Mouse (Mus musculus) intestine, embryonic 16.5 days (tissue): Measurements from ENCODE around the gene Dnajc16. TPM values are rescaled to one million over a fixed set of nuclear protein-coding genes. Genes with fewer than 3 reads are reported as not detected.

Source experiments
- ATAC-seq: fragments of 200-750 bp; cut with Nextera tagmentation; 2 replicates; pipeline ENCODE4 v1.8.0; 2017; ENCODE audit warnings: moderate TSS enrichment, moderate library complexity
- H3K27ac ChIP-seq: fragments of 300-500 bp; sonication (generic); 2 replicates; pipeline ENCODE4 v1.5.1; 2014; ENCODE audit warnings: mild to moderate bottlenecking, low read length
- H3K27me3 ChIP-seq: fragments of 300-500 bp; sonication (generic); replicated peaks from 2 replicates; pipeline ENCODE4 v1.6.1; 2014; ENCODE audit warnings: low read length, control low read depth, mixed read lengths; ENCODE audit not compliant: control insufficient read depth, insufficient read depth
- H3K36me3 ChIP-seq: fragments of 300-500 bp; sonication (generic); 2 replicates; pipeline ENCODE4 v1.6.1; 2014; ENCODE audit warnings: low read length, control low read depth; ENCODE audit not compliant: control insufficient read depth, insufficient read depth
- H3K4me1 ChIP-seq: fragments of 300-500 bp; sonication (generic); 2 replicates; pipeline ENCODE4 v1.6.1; 2014; ENCODE audit warnings: low read length, control low read depth, mixed read lengths; ENCODE audit not compliant: control insufficient read depth, insufficient read depth
- H3K4me2 ChIP-seq: fragments of 300-500 bp; sonication (generic); 2 replicates; pipeline ENCODE4 v1.6.1; 2014; ENCODE audit warnings: low read depth, low read length, control low read depth
- H3K4me3 ChIP-seq: fragments of 300-500 bp; sonication (generic); 2 replicates; pipeline ENCODE4 v1.5.1; 2014; ENCODE audit warnings: mild to moderate bottlenecking, low read length
- H3K9ac ChIP-seq: fragments of 300-500 bp; sonication (generic); 2 replicates; pipeline ENCODE4 v1.6.1; 2014; ENCODE audit warnings: low read depth, low read length
- H3K9me3 ChIP-seq: fragments of 300-500 bp; sonication (generic); 2 replicates; pipeline ENCODE4 v1.6.1; 2016; ENCODE audit warnings: low read length, control low read depth; ENCODE audit not compliant: control insufficient read depth
- WGBS: fragments of 180-500 bp; shearing (Covaris S2); extraction: QIAGEN DNeasy Blood & Tissue Kit; methylation state at CpG from one replicate; pipeline ENCODE4 v1.1.7; 2014; 5-methylcytosine and 5-hydroxymethylcytosine counted together
- polyA plus RNA-seq: library from polyadenylated mRNA; unstranded; fragments of >200 nt; fragmentation: Nextera tagmentation; extraction: Ambion mirVana; gene quantifications from 2 replicates; pipeline ENCODE4 v1.2.1, GENCODE M21; 2015

Dnajc16 gene
- polyA plus RNA-seq, 1 experiment from 2014 or later, result 4.3 TPM

GRCm38 (mm10) chr4:141729266-141729665, 61.5 kb downstream of the Dnajc16 start:
- H3K27me3 ChIP-seq, result no peaks in the 10 kb centered on the region
- H3K36me3 ChIP-seq, result no peaks in the 10 kb centered on the region
- 0 out of 2 replicates have a peak overlapping the region, but pooled peaks have one; percentile 1 for H3K9ac ChIP-seq
- H3K4me3 ChIP-seq, result no peak overlapping the region
- H3K9me3 ChIP-seq, result no peaks in the 10 kb centered on the region
- H3K4me1 ChIP-seq, result peaks cover 26% of the 10 kb centered on the region; the same call in 1 of the 2 replicates
- peak; percentile 79 for ATAC-seq
- H3K27ac ChIP-seq, result peak overlapping the region; percentile 59
- H3K4me2 ChIP-seq, result peak overlapping the region; percentile 37; the same call in 1 of the 2 replicates
- WGBS, result 53% methylated on average over 3 of the region's 3 CpGs

- Histone ChIP-seq H3K36me3 (no peaks in the 10 kb centered on the region), H3K27me3 (no peaks in the 10 kb centered on the region), H3K27ac (peak overlapping the region; percentile 4; the same call in 1 of the 2 replicates), H3K4me2 (no peak overlapping the region), H3K4me3 (no peak overlapping the region), H3K4me1 (peaks cover 36% of the 10 kb centered on the region), H3K9ac (no peak overlapping the region), H3K9me3 (no peaks in the 10 kb centered on the region)
- 46% methylated on average over 3 of the region's 3 CpGs for WGBS
- ATAC-seq, result no peak
Observed at GRCm38 (mm10) chr4:141725738-141726137, 65.0 kb downstream of the Dnajc16 start.

- Histone ChIP-seq H3K4me3 (no peak overlapping the region), H3K9me3 (no peaks in the 10 kb centered on the region), H3K36me3 (no peaks in the 10 kb centered on the region), H3K4me1 (peaks cover 32% of the 10 kb centered on the region), H3K4me2 (no peak overlapping the region), H3K27ac (0 out of 2 replicates have a peak overlapping the region, but pooled peaks have one; percentile 4), H3K9ac (no peak overlapping the region), H3K27me3 (no peaks in the 10 kb centered on the region)
- 66% methylated on average over 5 of the region's 5 CpGs for WGBS
- ATAC-seq, result no peak
Observed at GRCm38 (mm10) chr4:141725277-141725676, 65.5 kb downstream of the Dnajc16 start.

GRCm38 (mm10) chr4:141724594-141724993, 66.1 kb downstream of the Dnajc16 start:
- H3K9me3 ChIP-seq, result no peaks in the 10 kb centered on the region
- no peaks in the 10 kb centered on the region for H3K27me3 ChIP-seq
- H3K4me1 ChIP-seq, result peaks cover 29% of the 10 kb centered on the region
- H3K9ac ChIP-seq, result no peak overlapping the region
- no peak for ATAC-seq
- no peak overlapping the region for H3K4me2 ChIP-seq
- H3K4me3 ChIP-seq, result no peak overlapping the region
- 63% methylated on average over 11 of the region's 11 CpGs for WGBS
- H3K36me3 ChIP-seq, result no peaks in the 10 kb centered on the region
- no peak overlapping the region for H3K27ac ChIP-seq

GRCm38 (mm10) chr4:141723673-141724068, 67.1 kb downstream of the Dnajc16 start:
- Histone ChIP-seq H3K4me2 (peak overlapping the region; percentile 48), H3K4me3 (peak overlapping the region; percentile 94), H3K9ac (peak overlapping the region; percentile 98), H3K4me1 (peaks cover 30% of the 10 kb centered on the region), H3K27me3 (no peaks in the 10 kb centered on the region), H3K27ac (no peak overlapping the region), H3K9me3 (no peaks in the 10 kb centered on the region), H3K36me3 (no peaks in the 10 kb centered on the region)
- peak; percentile 31; the same call in 1 of the 2 replicates for ATAC-seq
- WGBS, result 8% methylated on average over 13 of the region's 13 CpGs

- H3K27me3 ChIP-seq, result no peaks in the 10 kb centered on the region
- peak within 1 kb of the TSS; percentile 48 for H3K4me2 ChIP-seq
- no peaks in the 10 kb centered on the region for H3K36me3 ChIP-seq
- H3K9me3 ChIP-seq, result no peaks in the 10 kb centered on the region
- under 1% methylated on average over 85 of the region's 105 CpGs for WGBS
- peaks cover 27% of the 10 kb centered on the region for H3K4me1 ChIP-seq
- peak within 1 kb of the TSS; percentile 94 for H3K4me3 ChIP-seq
- H3K27ac ChIP-seq, result peak within 1 kb of the TSS; percentile 96
- peak; percentile 86 for ATAC-seq
- peak within 1 kb of the TSS; percentile 98 for H3K9ac ChIP-seq
Observed at GRCm38 (mm10) chr4:141722731-141723672, 67.7 kb downstream of the Dnajc16 start, which contains the start of gene Ddi2. Gene Ddi2, minus strand, starts transcription at chr4:141723419.

- no peak for ATAC-seq
- Histone ChIP-seq H3K4me1 (peaks cover 26% of the 10 kb centered on the region), H3K27ac (peak overlapping the region; percentile 29; the same call in 1 of the 2 replicates), H3K9ac (peak overlapping the region; percentile 98), H3K36me3 (no peaks in the 10 kb centered on the region), H3K9me3 (no peaks in the 10 kb centered on the region), H3K4me2 (peak overlapping the region; percentile 48), H3K27me3 (no peaks in the 10 kb centered on the region), H3K4me3 (peak overlapping the region; percentile 94)
- WGBS, result 41% methylated on average over 6 of the region's 6 CpGs
Observed at GRCm38 (mm10) chr4:141721961-141722360, 68.8 kb downstream of the Dnajc16 start.

- Histone ChIP-seq H3K9me3 (no peaks in the 10 kb centered on the region), H3K27ac (no peak overlapping the region; the same call in 1 of the 2 replicates), H3K4me3 (peak overlapping the region; percentile 94), H3K4me1 (peaks cover 21% of the 10 kb centered on the region), H3K27me3 (no peaks in the 10 kb centered on the region), H3K4me2 (peak overlapping the region; percentile 48), H3K9ac (no peak overlapping the region), H3K36me3 (no peaks in the 10 kb centered on the region)
- 42% methylated on average over 6 of the region's 6 CpGs for WGBS
- ATAC-seq, result no peak
Observed at GRCm38 (mm10) chr4:141720761-141721523, 69.8 kb downstream of the Dnajc16 start.

- Histone ChIP-seq H3K4me1 (peaks cover 25% of the 10 kb centered on the region), H3K4me2 (no peak overlapping the region), H3K36me3 (no peaks in the 10 kb centered on the region), H3K4me3 (no peak overlapping the region), H3K27ac (no peak overlapping the region), H3K9me3 (no peaks in the 10 kb centered on the region), H3K9ac (no peak overlapping the region), H3K27me3 (no peaks in the 10 kb centered on the region)
- 97% methylated on average over 1 of the region's 1 CpGs for WGBS
- no peak for ATAC-seq
Observed at GRCm38 (mm10) chr4:141719304-141719703, 71.4 kb downstream of the Dnajc16 start.
